Mouse (Mus musculus): Measurements from ENCODE around the gene Vmn2r121. TPM values are rescaled to one million over a fixed set of nuclear protein-coding genes. Genes with fewer than 3 reads are reported as not detected.

Gene Vmn2r121
- not detected in 2 replicates for polyA plus RNA-seq (2014; fragmentation: Nextera tagmentation; extraction: Ambion mirVana)

DNA sequence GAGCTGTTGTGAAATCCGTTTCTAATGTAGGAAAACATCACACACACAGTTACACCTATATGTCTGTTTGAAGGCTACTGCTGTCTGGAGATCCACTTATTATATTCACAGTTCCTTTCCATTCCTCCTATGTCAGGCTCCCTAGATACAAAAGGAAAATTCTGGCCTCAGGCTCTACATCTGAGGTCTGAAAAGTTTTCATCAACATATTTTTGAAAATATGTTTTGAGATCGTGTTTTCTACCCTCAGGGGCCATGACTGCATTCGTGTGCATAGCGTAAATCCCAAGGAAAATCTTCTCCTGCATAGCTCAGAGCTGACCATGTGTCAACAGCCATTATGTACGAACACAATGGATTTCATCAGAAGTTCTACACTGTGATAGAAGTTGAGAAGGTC, at the start of gene Vmn2r121:
Gene Vmn2r121 (minus strand): TSS at position 101 of the 400 bp plus-strand sequence.
- no peak for DNase-seq (ENCODE audit: low spot score)

More for the DNA sequence above, at the start of gene Vmn2r121:
- H3K27ac ChIP-seq (replicated peaks; ENCODE audit: low read depth, low read length), result no peak within 1 kb of the TSS
- H3K4me2 ChIP-seq (ENCODE audit: low read depth, low read length), result no peak within 1 kb of the TSS
- H3K27me3 ChIP-seq (ENCODE audit: control insufficient read depth, insufficient read depth, low read length), result no peaks in the 10 kb centered on the region
- H3K9ac ChIP-seq (replicated peaks; ENCODE audit: low read length), result no peak within 1 kb of the TSS
- WGBS, result 70% methylated on average over 5 of the region's 5 CpGs
- no peaks in the 10 kb centered on the region for H3K36me3 ChIP-seq (replicated peaks; ENCODE audit: control insufficient read depth, insufficient read depth, low read depth, low read length)
- no peaks in the 10 kb centered on the region for H3K4me1 ChIP-seq (ENCODE audit: control insufficient read depth, insufficient read depth, low read length)
- H3K4me3 ChIP-seq (ENCODE audit: low read depth, low read length), result no peak within 1 kb of the TSS
- no peaks in the 10 kb centered on the region for H3K9me3 ChIP-seq (replicated peaks; ENCODE audit: control insufficient read depth, low read length)
- no peak for ATAC-seq (replicated peaks; ENCODE audit: insufficient number of reproducible peaks, low FRiP score, low TSS enrichment, low read depth)
